Mouse (Mus musculus) MEL (cell line): ENCODE measurements around the gene Islr2. TPM values are rescaled to one million over a fixed set of nuclear protein-coding genes. Genes with fewer than 3 reads are reported as not detected.

ENCODE experiments used
- DNase-seq: peaks from one replicate; pipeline ENCODE4 v3.0.0; 2011; ENCODE audit warnings: low read depth, low spot score
- H3K27ac ChIP-seq: 2 replicates; pipeline ENCODE4 v1.5.1; 2012; ENCODE audit warnings: low read depth, mild to moderate bottlenecking, control low read depth, low read length, moderate library complexity; ENCODE audit not compliant: control insufficient read depth
- H3K27me3 ChIP-seq, 2 experiments: fragments of 150-350 bp in 1 of 2; sonication (generic) in 1 of 2; 2 replicates each; pipeline ENCODE4 v1.6.1; 2012; ENCODE audit warnings: low read length in 2 of 2, mild to moderate bottlenecking in 2 of 2, improper control_type of control experiment in 1 of 2, moderate library complexity in 1 of 2; ENCODE audit not compliant: insufficient read depth in 2 of 2, control insufficient read depth in 1 of 2
- H3K36me3 ChIP-seq, 2 experiments: 2 replicates each; pipeline ENCODE4 v1.6.1; 2012 to 2014; ENCODE audit warnings: low read length in 2 of 2, improper control_type of control experiment in 1 of 2, inconsistent platforms in 1 of 2, mild to moderate bottlenecking in 1 of 2; ENCODE audit not compliant: insufficient read depth in 2 of 2, control insufficient read depth in 1 of 2
- H3K4me1 ChIP-seq, 2 experiments: fragments of 150-350 bp in 1 of 2; sonication (generic) in 1 of 2; 2 replicates each; pipeline ENCODE4 v1.6.1; 2012; ENCODE audit warnings: low read length in 2 of 2, improper control_type of control experiment in 1 of 2, mild to moderate bottlenecking in 1 of 2; ENCODE audit not compliant: insufficient read depth in 2 of 2, control insufficient read depth in 1 of 2
- H3K4me3 ChIP-seq, 2 experiments: fragments of 150-350 bp in 1 of 2; sonication (generic) in 1 of 2; 2 replicates each; pipeline ENCODE4 v1.5.1; 2012; ENCODE audit warnings: low read depth in 2 of 2, low read length in 2 of 2, mild to moderate bottlenecking in 2 of 2, moderate library complexity in 2 of 2, control low read depth in 1 of 2, improper control_type of control experiment in 1 of 2; ENCODE audit not compliant: control insufficient read depth in 1 of 2, insufficient read depth in 1 of 2
- H3K79me2 ChIP-seq: 2 replicates; pipeline ENCODE4 v1.6.1; 2012; ENCODE audit warnings: mild to moderate bottlenecking, low read length, moderate library complexity; ENCODE audit not compliant: control insufficient read depth, poor library complexity, insufficient read depth
- H3K9ac ChIP-seq: 2 replicates; pipeline ENCODE4 v1.6.1; 2012; ENCODE audit warnings: low read depth, mild to moderate bottlenecking, control low read depth, low read length, moderate library complexity; ENCODE audit not compliant: control insufficient read depth, poor library complexity, severe bottlenecking
- H3K9me3 ChIP-seq: fragments of 150-350 bp; sonication (generic); replicated peaks from 2 replicates; pipeline ENCODE4 v1.6.1; 2012; ENCODE audit warnings: mild to moderate bottlenecking, low read length, improper control_type of control experiment, moderate library complexity; ENCODE audit not compliant: insufficient read depth
- CHD2 ChIP-seq: IDR thresholded peaks from 2 replicates; pipeline ENCODE4 v1.6.1; 2011; ENCODE audit warnings: low read length, improper control_type of control experiment
- CTCF ChIP-seq, 3 experiments: IDR thresholded peaks in 2 of 3; conservative IDR thresholded peaks in 1 of 3; 2 replicates each; pipeline ENCODE4 v1.5.1; 2011 to 2012; ENCODE audit warnings: low read length in 3 of 3, low read depth in 2 of 3, mild to moderate bottlenecking in 2 of 3, improper control_type of control experiment in 1 of 3, inconsistent platforms in 1 of 3, mixed read lengths in 1 of 3, moderate library complexity in 1 of 3; ENCODE audit not compliant: control insufficient read depth in 1 of 3, insufficient read depth in 1 of 3, poor library complexity in 1 of 3, severe bottlenecking in 1 of 3
- E2F4 ChIP-seq: IDR thresholded peaks from 2 replicates; pipeline ENCODE4 v1.6.1; 2011; ENCODE audit warnings: low read depth, low read length, improper control_type of control experiment, borderline replicate concordance
- ELF1 ChIP-seq: IDR thresholded peaks from 2 replicates; pipeline ENCODE4 v1.6.1; 2014; ENCODE audit warnings: low read depth, mild to moderate bottlenecking, inconsistent platforms, low read length, improper control_type of control experiment, moderate library complexity
- EP300 ChIP-seq, 2 experiments: IDR thresholded peaks; 2 replicates each; pipeline ENCODE4 v1.6.1; 2011; ENCODE audit warnings: improper control_type of control experiment in 2 of 2, low read length in 2 of 2, low read depth in 1 of 2, mild to moderate bottlenecking in 1 of 2
- GABPA ChIP-seq: IDR thresholded peaks from 2 replicates; pipeline ENCODE4 v1.6.1; 2012; ENCODE audit warnings: low read depth, mild to moderate bottlenecking, inconsistent platforms, low read length, improper control_type of control experiment, moderate library complexity
- HCFC1 ChIP-seq: IDR thresholded peaks from 2 replicates; pipeline ENCODE4 v1.6.1; 2012; ENCODE audit warnings: low read depth, mild to moderate bottlenecking, inconsistent platforms, low read length, improper control_type of control experiment, moderate library complexity
- JUND ChIP-seq: IDR thresholded peaks from 2 replicates; pipeline ENCODE4 v1.6.1; 2011; ENCODE audit warnings: low read depth, mild to moderate bottlenecking, improper control_type of control experiment, low read length
- KAT2A ChIP-seq: conservative IDR thresholded peaks from 2 replicates; pipeline ENCODE4 v1.6.1; 2012; ENCODE audit warnings: low read depth, low read length, improper control_type of control experiment, inconsistent platforms
- MAFK ChIP-seq: IDR thresholded peaks from 2 replicates; pipeline ENCODE4 v1.6.1; 2011; ENCODE audit warnings: low read depth, mild to moderate bottlenecking, low read length, improper control_type of control experiment, borderline replicate concordance
- MEF2A ChIP-seq: IDR thresholded peaks from 2 replicates; pipeline ENCODE4 v1.6.1; 2014; ENCODE audit warnings: low read depth, mild to moderate bottlenecking, inconsistent platforms, low read length, improper control_type of control experiment; ENCODE audit not compliant: poor library complexity, insufficient replicate concordance, severe bottlenecking; ENCODE audit errors: extremely low read depth
- NELFE ChIP-seq: IDR thresholded peaks from 2 replicates; pipeline ENCODE4 v1.6.1; 2011; ENCODE audit warnings: low read depth, low read length, improper control_type of control experiment
- RAD21 ChIP-seq: IDR thresholded peaks from 2 replicates; pipeline ENCODE4 v1.6.1; 2011; ENCODE audit warnings: mild to moderate bottlenecking, low read depth, low read length, improper control_type of control experiment
- SIN3A ChIP-seq: IDR thresholded peaks from 2 replicates; pipeline ENCODE4 v1.6.1; 2012; ENCODE audit warnings: low read length, improper control_type of control experiment, inconsistent platforms
- SMC3 ChIP-seq: IDR thresholded peaks from 2 replicates; pipeline ENCODE4 v1.6.1; 2011; ENCODE audit warnings: low read depth, low read length, improper control_type of control experiment
- TAL1 ChIP-seq: IDR thresholded peaks from 2 replicates; pipeline ENCODE4 v1.6.1; 2012; ENCODE audit warnings: mild to moderate bottlenecking, inconsistent platforms, low read length, moderate library complexity, mixed read lengths
- UBTF ChIP-seq: IDR thresholded peaks from 2 replicates; pipeline ENCODE4 v1.6.1; 2012; ENCODE audit warnings: low read depth, mild to moderate bottlenecking, inconsistent platforms, low read length, improper control_type of control experiment, moderate library complexity, borderline replicate concordance; ENCODE audit not compliant: insufficient read depth
- USF1 ChIP-seq: IDR thresholded peaks from 2 replicates; pipeline ENCODE4 v1.6.1; 2014; ENCODE audit warnings: low read depth, mild to moderate bottlenecking, inconsistent platforms, low read length, improper control_type of control experiment, moderate library complexity
- USF2 ChIP-seq, 2 experiments: IDR thresholded peaks; 2 replicates each; pipeline ENCODE4 v1.6.1; 2011 to 2012; ENCODE audit warnings: improper control_type of control experiment in 2 of 2, low read length in 2 of 2, borderline replicate concordance in 1 of 2, inconsistent platforms in 1 of 2, low read depth in 1 of 2, mild to moderate bottlenecking in 1 of 2; ENCODE audit not compliant: insufficient read depth in 1 of 2
- ZNF384 ChIP-seq: IDR thresholded peaks from 2 replicates; pipeline ENCODE4 v1.6.1; 2012; ENCODE audit warnings: low read depth, mild to moderate bottlenecking, inconsistent platforms, low read length, improper control_type of control experiment
- polyA plus RNA-seq, 2 experiments: library from polyadenylated mRNA; stranded (reverse) in 1 of 2; unstranded in 1 of 2; fragments of >175 nt in 1 of 2; fragments of >200 nt in 1 of 2; gene quantifications; 2 replicates each; pipeline versions ENCODE4 v1.2.1 to v1.2.4; 2012; ENCODE audit warnings: low replicate concordance in 2 of 2, low read depth in 1 of 2; ENCODE audit not compliant: insufficient read length in 2 of 2, insufficient read depth in 1 of 2, missing spikeins in 1 of 2
- total RNA-seq: library from RNA; depleted of rRNA; stranded (reverse); fragments of 300-350 nt; gene quantifications from 2 replicates; pipeline ENCODE4 v1.2.3, GENCODE M21; 2012

Gene Islr2
- total and polyA plus RNA-seq, 3 experiments: 0.15 to 0.17 TPM; not detected in 1

DNA sequence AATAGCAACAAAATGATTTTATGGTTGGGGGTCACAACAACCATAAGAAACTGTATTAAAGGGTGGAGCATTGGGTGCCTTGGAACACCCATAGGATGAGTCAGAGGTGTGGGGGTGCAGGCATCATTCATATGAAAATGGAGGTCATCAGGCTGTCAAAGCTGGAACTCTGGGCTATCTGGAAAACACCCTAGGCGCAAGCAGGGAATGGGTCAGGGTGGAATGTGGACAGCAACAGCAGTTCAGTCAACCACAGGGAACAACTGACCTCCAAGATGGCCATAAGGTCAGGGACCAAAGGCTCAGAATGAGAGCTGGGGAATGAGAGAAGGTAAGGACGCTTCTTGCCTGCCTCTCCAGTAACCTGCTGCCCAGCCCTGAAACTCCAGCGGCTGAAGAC is 14.4 kb upstream of the Islr2 start:
- Histone ChIP-seq H3K4me3 (no peak overlapping the region), H3K79me2 (no peaks in the 10 kb centered on the region), H3K9ac (no peak overlapping the region), H3K27ac (no peak overlapping the region), H3K27me3 (no peaks in the 10 kb centered on the region), H3K9me3 (no peaks in the 10 kb centered on the region), H3K4me1 (peaks cover 7 to 19% of the 10 kb centered on the region in 2 experiments), H3K36me3 (peaks cover 4 to 13% of the 10 kb centered on the region in 2 experiments)
- no peak for DNase-seq
- TF ChIP-seq SIN3A: no peak
- TF ChIP-seq MAFK: no peak
- no peak for TF ChIP-seq SMC3
- TF ChIP-seq NELFE: no peak
- no peak for TF ChIP-seq CHD2
- TF ChIP-seq UBTF: no peak
- TF ChIP-seq TAL1: no peak
- TF ChIP-seq EP300 (IDR thresholded peaks at IDR 0.05; ENCODE audit: low read depth in 1 of 2, low read length in 2 of 2): no peak
- no peak for TF ChIP-seq MEF2A
- TF ChIP-seq USF1: no peak
- TF ChIP-seq ZNF384: no peak

DNA sequence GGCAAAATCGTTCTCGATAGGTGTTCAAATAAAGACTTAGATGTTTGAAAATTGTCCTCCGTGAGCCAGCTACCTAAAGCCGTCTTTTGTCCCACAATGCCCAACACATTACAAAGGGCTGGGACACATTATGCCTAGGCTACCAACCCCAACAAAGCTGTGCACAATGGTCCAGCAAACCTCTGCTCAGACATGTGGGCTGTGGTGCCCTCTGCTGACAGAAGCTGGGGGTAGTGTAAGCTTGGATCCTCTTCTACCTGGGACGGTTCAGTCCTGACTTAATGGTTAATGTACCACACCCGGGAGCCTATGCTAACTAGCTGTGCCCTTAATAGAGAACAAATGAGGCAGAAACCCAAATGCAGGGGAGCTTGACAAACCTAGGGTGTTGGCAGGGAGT is 12.3 kb upstream of the Islr2 start:
- peak; percentile 46 for DNase-seq

More for the DNA sequence above, 12.3 kb upstream of the Islr2 start:
- H3K36me3 ChIP-seq: peaks cover 4 to 16% of the 10 kb centered on the region in 2 experiments
- TF ChIP-seq USF2 (IDR thresholded peaks at IDR 0.05; ENCODE audit: borderline replicate concordance in 1 of 2, insufficient read depth in 1 of 2, low read depth in 1 of 2, low read length in 2 of 2) (no peak), SIN3A (no peak), CTCF (IDR thresholded peaks at IDR 0.05 in 2 of 3, conservative IDR thresholded peaks at IDR 0.05 in 1 of 3; ENCODE audit: control insufficient read depth in 1 of 3, insufficient read depth in 1 of 3, low read depth in 2 of 3, low read length in 3 of 3, poor library complexity in 1 of 3, severe bottlenecking in 1 of 3) (peak; percentile 28 to 66 (median 62); a peak in 5 of 6 replicates), JUND (no peak), SMC3 (peak; percentile 32), GABPA (no peak), RAD21 (peak; percentile 44), ELF1 (no peak), E2F4 (no peak), KAT2A (no peak), HCFC1 (no peak), MAFK (no peak)
- TF ChIP-seq, all 39 proteins: peak for 3
- no peak overlapping the region for H3K27ac ChIP-seq
- no peak overlapping the region for H3K4me3 ChIP-seq
- peaks cover 7 to 21% of the 10 kb centered on the region in 2 experiments for H3K4me1 ChIP-seq
- no peaks in the 10 kb centered on the region for H3K27me3 ChIP-seq
- no peaks in the 10 kb centered on the region for H3K79me2 ChIP-seq
- H3K9me3 ChIP-seq: no peaks in the 10 kb centered on the region
- H3K9ac ChIP-seq: no peak overlapping the region
